Mouse (Mus musculus) kidney, postnatal 10 days (tissue): ENCODE measurements around the gene Cuedc1.
A peak's percentile ranks its signal among the peaks of the same experiment; 100 is the strongest.

ENCODE experiments used
- DNase-seq: peaks from one replicate; pipeline ENCODE4 v3.0.0; 2021; ENCODE audit warnings: mixed read lengths

Cuedc1 gene

DNA sequence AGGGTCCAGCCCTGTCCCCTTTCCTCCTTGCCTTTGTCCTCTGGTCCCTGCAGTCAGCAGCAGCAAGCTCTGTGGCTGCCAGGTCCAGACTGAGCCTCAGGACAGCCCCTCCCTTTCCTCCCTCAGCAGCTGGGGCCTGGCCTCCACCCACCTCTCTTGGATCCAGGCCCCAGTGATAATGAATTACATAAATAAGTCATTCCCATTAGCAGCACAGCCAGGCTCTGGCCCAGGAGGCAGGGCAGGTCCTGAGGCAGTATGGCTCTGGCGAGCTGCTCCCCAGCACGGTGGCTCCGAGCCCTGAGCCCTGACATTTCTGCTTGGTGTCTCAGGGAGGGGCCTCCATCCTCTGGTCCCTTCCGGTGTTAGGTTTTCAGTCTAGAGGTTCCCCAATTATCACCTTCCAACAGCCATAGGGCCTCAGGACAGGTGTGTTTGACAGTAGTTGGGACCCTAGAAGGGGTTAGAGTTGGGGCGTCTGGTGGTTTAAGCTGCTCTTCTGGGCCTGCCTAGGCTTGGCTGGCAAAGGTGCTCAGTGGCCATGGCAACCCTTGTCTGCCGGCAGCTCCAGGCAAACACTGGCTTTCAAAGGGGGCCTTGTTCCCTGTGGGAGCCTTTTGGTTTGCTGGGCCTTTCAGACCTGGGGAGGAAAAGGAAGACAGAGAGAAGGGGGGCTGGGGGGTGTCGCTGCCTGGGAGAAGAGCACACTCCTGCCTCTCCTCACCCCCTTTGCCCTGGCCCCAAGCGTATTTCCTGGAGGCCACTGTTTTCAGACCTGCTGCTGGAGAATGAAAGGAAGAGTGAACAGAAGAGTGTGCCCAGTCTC is 21.2 kb downstream of the Cuedc1 start:
- DNase-seq, result peak; percentile 88

DNA sequence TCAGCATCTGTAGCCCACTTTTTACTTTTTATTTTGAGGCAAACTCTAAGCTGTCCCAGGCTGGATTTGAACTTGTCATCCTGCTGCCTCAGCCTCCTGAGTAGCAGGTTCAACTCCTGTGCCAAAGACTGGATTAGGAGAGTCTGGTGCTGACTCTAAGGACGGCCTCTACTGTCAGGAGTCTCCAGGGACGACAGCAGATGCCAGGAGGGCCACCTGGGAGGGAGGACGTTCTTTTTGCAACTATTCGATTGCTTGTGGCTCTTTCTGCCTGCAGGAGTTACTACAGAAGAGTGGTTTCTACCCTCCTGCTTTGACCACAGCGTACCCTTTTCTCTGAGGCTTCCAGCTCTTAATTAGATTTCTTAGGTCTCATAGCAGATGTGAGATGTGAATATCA is 24.7 kb downstream of the Cuedc1 start:
- no peak for DNase-seq

DNA sequence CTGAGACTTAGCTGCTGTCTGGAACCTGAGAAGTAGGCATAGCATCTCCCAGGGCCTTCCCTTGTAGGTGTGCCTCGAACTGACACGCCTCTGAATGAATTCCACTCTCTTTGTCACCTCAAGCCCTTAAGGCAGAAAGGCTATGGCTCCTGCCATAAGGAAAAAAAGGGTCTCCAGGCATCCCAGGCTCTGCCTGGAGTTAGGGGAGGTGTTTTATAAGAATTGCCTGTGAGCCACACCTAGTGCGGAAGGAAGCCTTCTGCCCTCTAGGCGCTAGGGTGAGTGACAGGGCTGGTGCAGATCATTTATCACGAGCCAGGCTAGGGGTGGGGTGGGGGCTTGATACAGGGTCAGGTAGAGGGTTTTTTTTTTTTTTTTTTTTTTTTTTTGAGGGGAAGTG is 25.2 kb downstream of the Cuedc1 start:
- DNase-seq, result no peak

DNA sequence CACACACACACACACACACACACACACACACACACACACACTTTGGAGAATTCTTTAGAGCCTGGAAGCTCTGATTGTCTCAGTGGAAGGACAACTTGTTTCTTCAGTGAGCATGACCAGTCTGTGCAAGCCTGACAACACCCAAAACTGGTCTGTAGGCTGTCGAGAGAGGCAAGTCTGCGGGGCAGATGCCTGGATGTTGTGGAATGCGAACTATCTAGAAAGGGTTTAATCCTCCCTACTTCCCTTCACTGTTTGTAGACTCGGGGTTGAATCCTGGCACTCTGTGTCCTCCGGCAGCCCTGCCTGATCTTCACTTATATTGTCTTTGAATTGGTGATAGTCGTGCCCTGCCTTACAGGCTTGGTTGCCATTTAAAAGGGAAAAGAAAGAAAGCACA is 25.9 kb downstream of the Cuedc1 start:
- no peak for DNase-seq

DNA sequence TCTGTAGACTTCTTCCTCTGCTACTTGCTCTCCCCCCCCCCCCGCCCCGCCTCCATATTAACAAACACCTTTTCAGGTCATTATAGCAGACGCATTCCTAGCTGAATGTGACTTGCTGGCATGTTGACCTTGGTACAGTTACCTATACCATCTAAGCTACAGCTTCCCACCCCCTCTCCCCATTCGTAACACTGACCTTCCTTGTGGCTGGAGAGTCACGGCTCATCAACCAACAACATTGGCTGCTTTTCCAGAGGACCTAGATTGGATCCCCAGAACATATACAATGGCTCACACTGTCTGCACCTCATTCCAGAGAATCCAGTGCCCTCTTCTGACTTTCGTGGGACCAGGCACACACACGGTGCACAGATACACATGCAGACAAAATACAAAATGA is 27.6 kb downstream of the Cuedc1 start:
- DNase-seq, result no peak

DNA sequence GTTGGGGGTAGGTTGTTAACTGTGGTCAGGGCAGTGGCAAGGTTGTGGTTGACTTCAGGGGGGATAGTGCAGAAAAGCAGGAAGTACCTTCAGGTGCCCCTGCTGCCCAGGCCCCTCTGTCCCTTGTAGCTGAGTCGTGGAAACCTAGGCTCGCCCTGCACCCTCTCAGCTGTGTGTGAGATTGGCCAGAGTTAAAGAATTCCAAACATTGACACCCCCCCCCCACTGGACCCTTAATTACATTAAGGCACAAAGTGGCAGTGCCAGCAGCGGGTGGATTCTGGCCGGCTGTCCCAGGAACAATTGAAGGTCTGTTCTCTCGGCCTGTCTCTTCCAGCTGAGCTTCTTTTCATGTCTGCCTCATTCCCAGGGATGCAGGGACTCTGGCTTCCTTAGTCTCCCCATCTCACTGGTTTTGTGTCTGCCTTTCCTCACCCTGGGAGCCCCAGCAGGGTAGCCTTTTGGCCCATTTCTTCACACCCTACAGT is 28.5 kb downstream of the Cuedc1 start:
- DNase-seq, result no peak

DNA sequence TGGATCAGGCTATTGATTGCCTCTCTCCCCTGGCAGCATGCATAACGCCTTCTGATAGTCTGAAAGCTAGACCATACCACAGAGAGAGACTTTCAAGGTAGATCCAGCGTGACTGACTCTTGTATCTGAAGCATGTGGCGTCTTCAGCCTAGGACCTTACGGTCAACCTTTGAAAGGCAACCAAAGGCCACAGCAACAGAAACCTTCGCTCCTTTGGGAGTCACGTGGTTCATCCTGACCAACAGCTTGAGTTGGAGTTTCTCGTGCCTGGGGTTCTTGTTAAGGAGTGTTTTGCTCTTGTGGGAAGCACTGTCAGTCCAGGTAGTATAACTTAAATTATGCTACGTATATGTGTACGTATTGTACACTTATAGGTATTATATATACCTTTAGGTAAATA is 30.6 kb downstream of the Cuedc1 start:
- DNase-seq, result no peak

DNA sequence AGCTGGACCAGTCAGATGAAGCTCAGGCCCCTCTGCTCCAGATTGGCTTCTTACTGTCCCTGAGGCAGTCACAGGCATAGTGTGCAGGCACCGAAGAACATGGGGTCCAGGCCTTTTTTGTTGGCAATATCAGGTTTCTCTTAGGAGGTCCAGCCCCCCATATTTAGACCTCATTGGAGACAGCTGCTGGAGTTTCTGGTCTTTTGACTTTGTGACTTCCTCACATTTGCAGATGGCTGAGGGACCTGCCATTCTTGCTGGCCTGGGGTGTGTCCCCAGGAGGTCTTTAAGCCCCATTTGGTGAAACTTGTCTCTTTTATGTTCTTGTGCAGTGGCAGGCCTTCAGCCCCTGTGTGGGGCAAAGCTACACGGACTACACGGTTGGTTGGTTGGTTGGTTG is 31.4 kb downstream of the Cuedc1 start:
- no peak for DNase-seq

DNA sequence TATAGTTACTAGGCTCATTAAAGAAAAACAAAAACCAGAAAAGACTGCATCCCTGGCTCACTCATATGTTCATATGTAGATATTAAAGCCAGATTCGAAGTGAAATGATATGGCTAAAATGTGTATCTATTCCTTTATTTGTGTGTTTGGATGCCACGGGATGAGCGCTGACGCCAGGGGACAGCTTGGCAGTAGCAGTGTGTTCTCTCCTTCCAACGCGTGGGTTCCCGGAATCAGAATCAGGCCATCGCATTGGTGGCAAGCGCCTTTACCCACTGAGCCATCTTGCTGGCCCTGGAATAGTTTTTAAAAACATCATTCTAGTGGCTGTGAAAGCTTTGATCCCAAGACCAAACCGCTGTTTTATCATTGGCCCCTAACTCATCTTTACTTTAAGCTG is 32.1 kb downstream of the Cuedc1 start:
- no peak for DNase-seq

DNA sequence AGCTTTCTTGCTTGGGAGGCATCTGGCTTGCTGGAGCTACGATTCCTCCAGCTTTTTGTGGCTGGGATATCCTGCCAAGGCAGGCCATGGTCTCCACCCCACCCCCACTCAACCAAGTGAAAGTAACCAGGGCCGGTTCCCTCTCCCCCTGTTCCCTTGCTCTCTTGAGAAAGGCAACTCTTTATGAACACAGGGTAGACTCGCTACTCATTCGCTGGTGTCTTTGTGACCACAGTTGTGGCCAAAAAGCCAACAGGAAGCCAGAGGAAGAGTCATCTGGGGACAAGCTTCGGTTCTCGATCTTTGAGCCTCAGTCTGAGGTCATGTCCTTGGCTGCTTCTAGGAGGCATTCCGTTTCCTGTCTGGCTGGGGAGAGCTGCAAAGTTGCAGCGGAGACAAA is 34.0 kb downstream of the Cuedc1 start:
- DNase-seq, result peak; percentile 83

DNA sequence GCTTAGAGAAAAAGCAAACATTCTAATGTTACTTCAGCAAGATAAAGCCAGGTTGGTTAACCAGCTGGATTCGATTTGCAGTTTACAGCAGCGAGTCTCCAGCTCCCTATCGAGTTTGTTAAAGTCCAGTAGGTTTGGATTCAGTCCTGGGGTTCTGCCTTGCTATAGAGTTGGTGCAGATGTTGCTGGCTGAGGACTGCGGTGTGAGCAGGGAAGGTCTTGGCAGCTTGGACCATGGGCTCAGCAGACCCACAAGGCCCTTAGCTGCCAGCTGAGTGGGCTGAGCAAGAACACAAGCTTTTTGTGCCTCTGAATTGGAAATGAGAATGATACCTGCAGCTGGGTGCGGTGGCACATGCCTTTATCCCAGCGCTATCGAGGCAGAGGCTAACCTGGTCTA is 37.4 kb downstream of the Cuedc1 start:
- DNase-seq, result no peak

DNA sequence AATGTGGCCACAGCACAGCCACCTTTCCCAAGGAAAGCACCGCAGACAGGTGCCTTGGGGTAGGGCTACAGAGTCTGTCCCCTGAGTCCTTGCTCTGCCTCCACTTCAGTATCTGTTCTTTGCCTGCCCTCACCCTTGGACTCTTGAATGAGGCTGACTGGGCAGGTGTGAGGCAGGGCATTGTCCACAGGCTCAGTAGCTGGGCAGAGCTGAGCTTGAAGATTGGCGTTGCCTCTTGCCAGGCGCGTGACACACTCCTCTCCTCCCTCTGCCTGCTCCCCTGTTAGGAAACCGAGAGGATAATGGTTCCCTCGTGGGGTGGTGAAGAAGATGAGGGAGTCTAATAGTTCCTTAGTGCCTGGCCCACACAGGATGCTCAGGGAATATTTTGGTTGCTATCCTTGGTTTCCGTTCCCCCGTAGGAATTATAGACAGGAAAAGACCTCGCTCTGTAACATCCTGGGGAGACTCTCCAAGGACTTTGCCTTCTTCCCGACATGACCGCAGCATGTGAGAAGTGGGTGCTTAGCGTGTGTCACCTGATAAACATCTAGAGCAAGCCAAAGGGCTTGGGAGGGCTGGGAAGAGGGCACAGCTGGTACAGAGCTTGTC is 40.1 kb downstream of the Cuedc1 start:
- peak; percentile 54 for DNase-seq

DNA sequence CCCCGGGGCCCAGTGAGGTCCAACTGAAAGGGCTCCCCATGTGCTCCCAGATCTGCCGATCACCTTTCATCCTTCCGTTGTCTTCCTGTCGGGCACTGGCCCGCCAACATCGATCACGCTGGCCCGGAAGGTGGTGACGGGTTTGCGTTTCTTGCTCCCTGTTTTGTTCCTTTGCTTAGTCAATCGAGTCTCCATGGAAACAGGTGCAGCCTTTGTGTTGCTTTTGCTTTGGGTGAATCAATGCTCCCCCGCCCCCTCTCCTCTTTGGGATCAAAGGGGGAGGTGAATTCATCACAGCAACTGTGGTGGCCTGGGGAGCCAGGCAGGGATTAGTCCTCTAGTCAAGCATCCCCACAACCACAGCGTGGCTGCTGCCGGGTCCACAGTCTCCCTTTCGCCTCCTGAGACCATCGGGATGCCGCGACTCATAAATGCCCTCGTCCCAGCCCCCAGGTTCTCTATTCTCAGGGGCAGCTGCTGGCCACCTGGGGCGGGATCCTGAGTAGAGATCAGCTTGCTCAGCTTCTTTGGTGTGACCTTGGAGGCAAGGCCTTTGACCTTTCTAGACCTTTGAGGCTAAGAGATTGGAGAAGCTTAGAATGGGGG is 41.5 kb downstream of the Cuedc1 start:
- DNase-seq, result no peak

DNA sequence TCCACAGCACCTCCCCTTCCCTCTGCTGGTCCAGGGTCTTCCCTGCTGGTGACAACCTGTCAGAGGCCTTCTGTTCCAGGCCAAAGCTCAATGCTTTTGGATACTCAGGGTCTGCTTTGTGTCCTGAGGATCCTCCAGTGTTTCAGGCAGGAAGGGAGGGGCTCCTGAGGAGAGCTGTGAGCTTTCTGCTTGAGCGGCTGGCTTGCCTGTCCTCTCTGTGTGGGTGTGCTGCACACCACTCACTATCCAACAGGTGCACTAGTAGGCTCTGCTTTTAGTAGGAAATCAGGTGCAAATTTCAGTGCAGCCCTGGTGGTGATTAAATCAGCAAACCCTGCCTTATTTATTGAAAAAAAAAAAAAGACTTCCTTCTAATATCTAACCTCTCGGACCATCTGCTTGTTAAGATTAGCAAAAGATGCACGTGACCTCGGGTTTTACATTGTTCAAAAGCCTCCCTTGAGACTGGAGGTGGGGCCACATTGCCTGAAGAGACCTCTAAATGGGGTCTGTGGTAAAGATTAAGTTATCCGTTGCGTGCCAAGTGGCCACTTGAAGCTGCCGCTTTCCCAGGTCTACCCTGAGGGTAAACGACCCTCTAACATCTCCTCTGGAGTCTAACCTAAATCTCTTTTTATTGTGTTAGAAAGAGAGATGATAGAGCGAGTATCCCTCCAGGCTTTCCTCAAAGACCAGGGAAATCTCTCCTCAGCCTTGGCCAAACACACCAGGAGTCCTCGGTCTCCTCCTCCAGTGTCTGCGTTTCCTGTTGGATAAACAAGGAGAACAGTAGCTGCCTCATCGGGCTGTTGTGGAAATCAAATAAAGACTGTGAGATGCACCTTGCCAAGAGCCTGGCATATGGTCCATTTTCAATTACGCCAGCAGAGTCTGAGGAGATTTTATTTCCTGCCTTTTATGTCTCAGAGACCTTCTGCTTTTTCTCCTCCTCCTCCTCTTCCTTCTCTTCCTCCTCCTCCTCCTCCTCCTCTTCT is 42.5 kb downstream of the Cuedc1 start:
- DNase-seq, result no peak

DNA sequence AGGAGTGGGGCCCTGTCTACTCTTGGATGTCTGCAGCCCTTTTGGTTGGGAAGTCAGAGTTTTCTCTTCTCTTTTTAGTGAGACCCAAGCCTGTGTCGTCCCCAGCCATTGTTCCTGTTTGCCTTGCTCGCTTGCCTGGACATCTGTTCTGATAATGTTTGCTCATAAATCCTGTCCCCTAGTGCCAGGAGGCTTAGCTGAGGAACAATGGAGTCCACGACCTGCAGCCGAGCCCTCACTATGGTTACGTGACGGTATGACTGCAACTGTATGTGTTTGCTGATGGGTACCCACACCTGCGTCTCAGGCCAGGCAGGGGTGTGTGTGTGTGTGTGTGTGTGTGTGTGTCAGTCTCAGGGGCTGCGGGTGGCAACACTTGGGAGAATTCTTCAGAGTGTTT is 44.5 kb downstream of the Cuedc1 start:
- DNase-seq, result no peak

DNA sequence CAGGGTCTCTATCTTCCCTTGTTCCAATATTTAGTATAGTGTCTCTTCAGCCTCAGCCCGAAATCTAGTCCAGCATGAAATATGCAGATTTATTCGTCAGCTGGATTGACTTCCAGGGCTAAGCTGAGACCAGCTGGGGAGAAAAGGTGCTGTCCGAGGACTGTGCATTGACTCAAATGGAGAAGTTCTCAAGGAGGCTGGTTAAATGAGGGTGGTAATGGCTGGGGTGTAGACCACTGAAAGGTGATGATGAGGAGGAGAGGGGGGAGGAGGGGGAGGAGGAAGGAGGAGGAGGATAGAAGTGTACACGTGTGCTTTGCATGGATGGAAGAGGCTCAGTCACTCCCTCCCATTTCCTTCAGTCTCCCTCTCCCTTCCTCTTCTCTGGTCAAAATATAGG is 46.2 kb downstream of the Cuedc1 start:
- DNase-seq, result no peak

DNA sequence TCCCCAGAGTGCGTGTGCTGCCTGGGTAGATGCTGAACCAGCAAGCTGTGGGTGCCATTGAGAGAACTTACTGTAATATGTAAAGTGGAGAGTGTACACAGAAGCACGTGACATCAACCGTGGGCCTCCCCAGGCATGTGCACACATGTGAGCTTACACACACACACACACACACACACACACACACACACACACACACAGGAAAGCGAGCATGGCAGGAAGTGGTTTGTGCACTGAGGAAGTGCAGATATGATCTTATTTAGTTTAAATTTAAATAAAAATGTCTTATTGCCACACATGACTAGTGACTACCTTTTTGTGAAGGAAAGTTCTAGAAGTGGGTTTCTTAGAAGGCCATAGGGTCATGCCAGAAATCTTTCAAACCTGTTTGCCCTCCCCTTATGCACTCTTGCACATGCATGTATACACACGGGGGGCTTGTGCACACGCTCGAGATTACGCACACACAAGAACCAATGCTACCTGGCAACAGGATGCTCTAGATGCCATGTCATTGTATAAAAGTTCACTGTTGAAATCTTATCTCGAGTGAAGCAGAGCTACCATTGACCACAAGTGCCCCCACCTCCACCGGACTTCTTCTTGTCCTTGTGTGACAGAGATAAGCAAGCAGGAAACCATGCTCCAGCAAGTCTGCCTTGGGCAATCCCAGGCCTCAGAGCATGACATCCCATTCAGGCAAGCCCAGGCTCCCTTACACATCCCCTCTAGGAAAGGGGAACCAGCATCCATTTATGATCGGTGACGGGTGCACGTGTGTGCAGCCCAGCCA is 47.6 kb downstream of the Cuedc1 start:
- no peak for DNase-seq

DNA sequence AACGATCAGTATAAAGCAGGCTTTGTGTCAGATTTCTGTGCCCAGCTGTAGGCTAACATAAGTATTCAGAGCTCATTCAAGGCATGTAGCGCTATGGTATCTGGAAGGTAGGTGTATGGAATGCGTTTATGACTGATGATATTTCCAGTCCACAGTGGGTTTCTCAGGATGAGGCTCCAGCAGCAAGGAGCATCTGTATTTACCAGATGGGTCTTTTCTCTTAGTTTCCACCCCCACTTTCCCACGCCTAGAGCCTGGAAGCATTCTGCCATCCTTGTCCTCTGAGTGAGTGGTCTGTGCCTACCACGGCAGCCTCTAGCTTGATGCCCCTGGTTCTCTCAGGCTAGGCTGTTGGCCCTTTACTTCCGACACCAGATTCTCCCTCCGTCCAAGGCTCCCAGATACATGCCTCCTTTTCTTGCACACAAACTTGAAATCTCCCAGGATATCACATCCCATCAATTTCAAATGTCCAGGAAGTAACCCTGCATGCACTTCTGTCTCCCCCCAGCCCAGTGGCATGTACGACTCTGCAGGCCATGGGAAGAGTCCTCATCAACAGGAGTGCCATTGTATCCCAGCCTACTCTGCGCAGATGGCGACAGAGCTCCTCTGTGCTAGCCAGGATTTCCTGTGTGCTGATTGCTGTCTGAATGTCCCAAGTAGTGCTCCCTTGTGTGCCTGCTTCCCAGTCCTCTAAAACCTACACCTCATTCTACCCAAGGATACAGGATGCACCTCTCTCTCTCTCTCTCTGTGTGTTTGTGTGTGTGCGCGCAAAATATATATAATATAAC is 48.6 kb downstream of the Cuedc1 start:
- no peak for DNase-seq

DNA sequence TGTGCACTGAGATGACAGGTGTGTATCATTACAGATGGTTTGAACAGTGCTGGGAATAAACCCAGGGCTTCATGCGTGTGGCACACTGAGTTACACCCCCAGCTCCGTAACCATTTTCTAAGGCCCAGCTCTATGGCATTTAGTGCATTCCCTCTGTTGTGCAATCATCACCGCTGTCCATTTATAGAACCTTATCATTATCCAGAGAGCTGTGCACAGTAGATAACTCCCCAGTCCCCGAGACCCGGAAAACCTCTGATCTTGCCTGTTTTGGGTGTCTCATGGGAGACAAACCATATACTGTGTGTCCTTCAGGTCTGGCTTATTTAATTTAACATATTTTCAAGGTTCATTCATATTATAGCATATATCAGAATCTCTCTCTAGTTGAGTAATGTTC is 49.5 kb downstream of the Cuedc1 start:
- DNase-seq, result no peak

DNA sequence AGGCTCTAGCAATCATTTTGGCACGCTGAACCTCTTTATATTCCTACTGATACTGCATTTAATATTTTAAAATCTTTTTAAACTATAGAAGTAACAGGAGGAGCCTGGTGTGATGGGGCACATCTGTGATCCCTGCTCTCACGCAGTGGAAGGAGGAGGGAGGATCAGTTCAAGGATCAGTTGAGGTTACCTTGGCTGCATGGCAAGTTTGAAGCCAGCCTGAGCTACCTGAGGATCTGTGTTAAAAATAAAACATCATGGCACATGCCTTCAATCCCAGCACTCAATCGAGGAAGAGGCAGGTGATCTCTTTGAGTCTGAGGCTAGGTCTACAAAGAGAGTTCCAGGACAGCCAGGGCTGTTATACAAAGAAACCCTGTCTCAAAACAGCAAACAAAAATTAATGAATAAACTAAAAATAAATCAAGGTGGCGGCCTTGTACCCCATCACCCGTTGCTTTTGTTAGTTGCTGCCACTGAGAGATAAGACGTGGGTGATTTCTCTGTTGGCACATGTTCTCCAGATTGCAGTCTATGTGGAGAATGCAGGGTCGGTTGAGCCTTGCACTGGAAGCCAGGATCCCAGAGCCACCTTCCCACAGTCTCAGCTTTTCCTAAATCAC is 50.3 kb downstream of the Cuedc1 start:
- no peak for DNase-seq
